Mouse (Mus musculus): ENCODE measurements at regions not wholly inside any gene's neighbourhood (a gene's known extent, or its start where the extent isn't known, plus 50 kb on each side); places are given as distances from the start of the nearest gene placed in this dataset.

DNA sequence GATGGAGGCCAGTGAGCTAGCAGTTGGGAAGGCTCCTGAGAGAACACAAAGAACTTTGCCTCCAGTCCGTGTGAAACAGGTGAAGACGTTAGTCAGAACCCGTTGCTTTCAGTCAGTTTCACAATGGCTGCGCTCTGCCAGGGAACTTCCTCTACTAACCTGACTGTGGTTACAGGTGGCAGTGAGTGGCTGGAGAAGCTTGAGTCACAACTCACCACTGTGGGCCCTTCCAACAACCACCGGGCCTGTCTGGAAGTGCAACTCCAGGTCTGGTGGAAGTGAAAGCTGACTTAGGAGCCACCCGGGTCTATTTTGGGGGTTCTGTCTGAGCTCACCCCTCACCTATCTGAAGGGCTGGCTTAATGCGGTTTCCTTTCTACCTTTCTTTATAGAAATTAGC is 214.8 kb upstream of the Id2 start:
- DNase-seq (ENCODE audit: low read depth, low spot score): no peak
- H3K36me3 ChIP-seq (ENCODE audit: control insufficient read depth, insufficient read depth, low read length, poor library complexity, severe bottlenecking): no peaks in the 10 kb centered on the region
- no peaks in the 10 kb centered on the region for H3K9me3 ChIP-seq (ENCODE audit: control insufficient read depth, insufficient read depth, low read depth, low read length)
- H3K27ac ChIP-seq (ENCODE audit: insufficient read depth, low read depth, low read length, poor library complexity, severe bottlenecking): no peak overlapping the region
- TF ChIP-seq ZC3H11A (IDR thresholded peaks at IDR 0.05; ENCODE audit: borderline replicate concordance, low read depth, low read length): no peak
- no peak for TF ChIP-seq HCFC1 (IDR thresholded peaks at IDR 0.05; ENCODE audit: borderline replicate concordance, insufficient read depth, low read length)
- no peak for TF ChIP-seq MAFK (IDR thresholded peaks at IDR 0.05; ENCODE audit: insufficient read depth, low read depth, low read length)
- H3K4me1 ChIP-seq (ENCODE audit: control insufficient read depth in 2 of 2, insufficient read depth in 2 of 2, low read length in 2 of 2, poor library complexity in 1 of 2): no peaks in the 10 kb centered on the region; a peak in 1 of 4 replicates
- no peak overlapping the region for H3K9ac ChIP-seq (ENCODE audit: insufficient read depth, low read depth, low read length, poor library complexity, severe bottlenecking)
- in situ Hi-C loops (cut with MboI; ENCODE audit: low sequenced_read_pairs in 2 of 2, unreplicated experiment in 2 of 2): no loop called here
- no peak overlapping the region for H3K4me3 ChIP-seq (ENCODE audit: insufficient read depth in 1 of 2, low read depth in 1 of 2, low read length in 2 of 2, poor library complexity in 1 of 2, severe bottlenecking in 1 of 2)

DNA sequence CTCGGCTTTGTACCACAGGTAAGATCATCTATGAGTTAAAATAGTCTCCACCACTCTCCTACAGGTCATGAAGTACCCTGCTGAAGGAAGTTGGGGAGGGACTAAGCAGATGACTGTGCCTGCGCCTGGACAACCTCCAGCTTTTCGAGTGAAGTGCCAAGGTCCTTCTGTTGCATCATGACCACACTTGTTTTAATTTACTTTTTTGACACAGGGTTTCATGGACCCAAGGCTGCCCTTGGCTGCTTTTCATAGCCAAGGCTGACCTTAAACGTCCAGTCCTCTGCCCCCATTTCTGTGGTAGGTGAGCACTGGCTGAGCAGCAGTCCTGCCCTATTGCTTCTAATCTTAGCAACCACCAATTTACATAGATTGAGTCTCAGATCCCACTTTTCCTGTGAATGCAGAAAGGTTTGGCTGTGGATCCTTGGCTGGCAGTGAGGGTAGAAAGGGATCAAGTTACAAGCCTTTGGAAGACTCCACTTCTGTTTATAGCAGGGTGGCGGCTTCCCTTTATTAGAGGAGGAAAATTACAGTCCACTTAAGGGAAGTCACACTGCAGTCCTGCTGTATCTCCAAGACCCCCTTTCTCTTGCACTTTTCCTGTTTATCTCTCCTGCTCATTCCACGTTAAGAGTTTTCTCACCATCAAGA is 213.5 kb upstream of the Id2 start:
- DNase-seq (ENCODE audit: low read depth, low spot score): no peak
- no peak overlapping the region for H3K9ac ChIP-seq (ENCODE audit: insufficient read depth, low read depth, low read length, poor library complexity, severe bottlenecking)
- no peak overlapping the region for H3K27ac ChIP-seq (ENCODE audit: insufficient read depth, low read depth, low read length, poor library complexity, severe bottlenecking)
- no peaks in the 10 kb centered on the region for H3K36me3 ChIP-seq (ENCODE audit: control insufficient read depth, insufficient read depth, low read length, poor library complexity, severe bottlenecking)
- H3K4me1 ChIP-seq (ENCODE audit: control insufficient read depth in 2 of 2, insufficient read depth in 2 of 2, low read length in 2 of 2, poor library complexity in 1 of 2): no peaks in the 10 kb centered on the region; a peak in 1 of 4 replicates
- TF ChIP-seq HCFC1 (IDR thresholded peaks at IDR 0.05; ENCODE audit: borderline replicate concordance, insufficient read depth, low read length) (no peak), ZNF384 (IDR thresholded peaks at IDR 0.05; ENCODE audit: low read depth, low read length) (no peak), MAFK (IDR thresholded peaks at IDR 0.05; ENCODE audit: insufficient read depth, low read depth, low read length) (no peak), CHD2 (IDR thresholded peaks at IDR 0.05; ENCODE audit: low read depth, low read length) (no peak), ZC3H11A (IDR thresholded peaks at IDR 0.05; ENCODE audit: borderline replicate concordance, low read depth, low read length) (no peak)
- no peak overlapping the region for H3K4me3 ChIP-seq (ENCODE audit: insufficient read depth in 1 of 2, low read depth in 1 of 2, low read length in 2 of 2, poor library complexity in 1 of 2, severe bottlenecking in 1 of 2)
- no peaks in the 10 kb centered on the region for H3K9me3 ChIP-seq (ENCODE audit: control insufficient read depth, insufficient read depth, low read depth, low read length)
- in situ Hi-C loops (cut with MboI; ENCODE audit: low sequenced_read_pairs in 2 of 2, unreplicated experiment in 2 of 2): no loop called here

DNA sequence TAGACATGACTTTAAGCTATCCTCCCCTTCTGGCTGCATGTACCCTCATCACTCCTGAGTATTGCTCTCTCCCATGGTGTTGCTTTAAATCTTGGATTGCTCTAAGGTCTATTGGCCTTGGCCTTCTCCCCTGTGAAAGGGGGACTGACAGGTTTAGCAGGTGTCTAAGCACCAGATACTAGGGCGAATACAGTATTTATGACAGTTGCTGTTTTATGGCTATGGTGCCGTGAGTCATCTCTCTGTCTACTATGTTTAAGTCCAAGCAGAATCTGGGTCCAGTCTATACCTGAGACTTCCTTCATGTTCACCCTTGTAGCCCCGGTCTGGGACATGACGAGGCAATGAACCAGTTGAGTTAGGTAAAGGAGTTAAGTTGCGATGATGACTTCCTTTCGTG is 212.3 kb upstream of the Id2 start:
- in situ Hi-C loops (cut with MboI; ENCODE audit: low sequenced_read_pairs in 2 of 2, unreplicated experiment in 2 of 2): no loop called here
- TF ChIP-seq ZC3H11A (IDR thresholded peaks at IDR 0.05; ENCODE audit: borderline replicate concordance, low read depth, low read length) (no peak), CHD2 (IDR thresholded peaks at IDR 0.05; ENCODE audit: low read depth, low read length) (no peak), HCFC1 (IDR thresholded peaks at IDR 0.05; ENCODE audit: borderline replicate concordance, insufficient read depth, low read length) (no peak), MAFK (IDR thresholded peaks at IDR 0.05; ENCODE audit: insufficient read depth, low read depth, low read length) (no peak), ZNF384 (IDR thresholded peaks at IDR 0.05; ENCODE audit: low read depth, low read length) (no peak)
- H3K9ac ChIP-seq (ENCODE audit: insufficient read depth, low read depth, low read length, poor library complexity, severe bottlenecking): no peak overlapping the region

DNA sequence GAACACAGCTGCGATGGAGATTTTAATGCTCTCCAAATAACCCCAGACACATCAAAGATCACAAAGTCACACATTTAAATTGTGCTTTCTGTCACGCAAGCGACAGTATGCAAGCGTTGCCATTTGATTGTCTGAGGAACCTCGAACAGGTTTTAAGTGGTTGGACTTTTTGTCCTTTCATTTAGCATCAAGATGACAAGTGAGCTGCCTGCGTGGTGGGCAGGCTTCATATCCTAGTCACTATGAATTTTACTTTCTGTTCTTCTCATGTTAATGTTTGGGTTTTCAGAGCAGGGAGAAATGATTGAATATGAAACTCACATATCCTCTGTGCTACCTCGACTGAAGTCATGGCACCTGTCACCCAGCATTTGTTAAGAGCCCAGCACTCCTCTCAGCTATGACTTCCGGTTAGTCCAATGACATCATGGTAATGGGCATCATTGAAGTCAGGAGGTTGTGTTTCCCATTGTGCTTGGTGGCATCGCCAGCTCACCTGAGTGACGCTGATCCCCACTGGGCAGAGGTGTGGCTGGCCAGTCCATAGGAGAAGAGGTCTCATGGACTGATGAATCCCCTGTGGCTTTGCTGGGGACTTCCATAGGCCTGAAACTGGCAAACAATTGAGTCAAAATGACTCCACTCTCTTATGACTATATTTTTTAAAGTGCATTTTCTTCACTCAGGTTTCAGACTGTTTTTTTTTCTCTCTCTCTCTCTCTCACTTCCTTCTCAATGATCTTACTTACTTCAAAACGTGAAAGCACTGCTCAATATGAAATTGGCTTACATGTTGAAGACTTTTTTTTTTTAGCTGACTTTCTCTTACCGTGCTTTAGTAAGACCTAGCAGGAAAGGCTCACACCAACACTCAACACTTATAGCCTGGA is 209.1 kb upstream of the Id2 start:
- Histone ChIP-seq H3K4me1 (ENCODE audit: control insufficient read depth in 2 of 2, insufficient read depth in 2 of 2, low read length in 2 of 2, poor library complexity in 1 of 2) (no peaks in the 10 kb centered on the region; a peak in 1 of 4 replicates), H3K9ac (ENCODE audit: insufficient read depth, low read depth, low read length, poor library complexity, severe bottlenecking) (no peak overlapping the region), H3K4me3 (ENCODE audit: insufficient read depth in 1 of 2, low read depth in 1 of 2, low read length in 2 of 2, poor library complexity in 1 of 2, severe bottlenecking in 1 of 2) (no peak overlapping the region), H3K9me3 (ENCODE audit: control insufficient read depth, insufficient read depth, low read depth, low read length) (no peaks in the 10 kb centered on the region), H3K27ac (ENCODE audit: insufficient read depth, low read depth, low read length, poor library complexity, severe bottlenecking) (no peak overlapping the region), H3K36me3 (ENCODE audit: control insufficient read depth, insufficient read depth, low read length, poor library complexity, severe bottlenecking) (no peaks in the 10 kb centered on the region)
- in situ Hi-C loops (cut with MboI; ENCODE audit: low sequenced_read_pairs in 2 of 2, unreplicated experiment in 2 of 2): no loop called here
- no peak for DNase-seq (ENCODE audit: low read depth, low spot score)
- TF ChIP-seq ZNF384 (IDR thresholded peaks at IDR 0.05; ENCODE audit: low read depth, low read length): no peak
- no peak for TF ChIP-seq ZC3H11A (IDR thresholded peaks at IDR 0.05; ENCODE audit: borderline replicate concordance, low read depth, low read length)
- no peak for TF ChIP-seq MAFK (IDR thresholded peaks at IDR 0.05; ENCODE audit: insufficient read depth, low read depth, low read length)
- no peak for TF ChIP-seq CHD2 (IDR thresholded peaks at IDR 0.05; ENCODE audit: low read depth, low read length)
- no peak for TF ChIP-seq HCFC1 (IDR thresholded peaks at IDR 0.05; ENCODE audit: borderline replicate concordance, insufficient read depth, low read length)

More for the DNA sequence above, 212.3 kb upstream of the Id2 start:
- Histone ChIP-seq H3K4me3 (ENCODE audit: insufficient read depth in 1 of 2, low read depth in 1 of 2, low read length in 2 of 2, poor library complexity in 1 of 2, severe bottlenecking in 1 of 2) (no peak overlapping the region), H3K27ac (ENCODE audit: insufficient read depth, low read depth, low read length, poor library complexity, severe bottlenecking) (no peak overlapping the region), H3K4me1 (ENCODE audit: control insufficient read depth in 2 of 2, insufficient read depth in 2 of 2, low read length in 2 of 2, poor library complexity in 1 of 2) (no peaks in the 10 kb centered on the region; a peak in 1 of 4 replicates), H3K36me3 (ENCODE audit: control insufficient read depth, insufficient read depth, low read length, poor library complexity, severe bottlenecking) (no peaks in the 10 kb centered on the region), H3K9me3 (ENCODE audit: control insufficient read depth, insufficient read depth, low read depth, low read length) (no peaks in the 10 kb centered on the region)
- no peak for DNase-seq (ENCODE audit: low read depth, low spot score)
